In genomic region chr17:42549578-42549977, GRCm38 (mm10) we compare ENCODE assay signal across 15 mouse cellular contexts.
A peak's percentile ranks its signal among the peaks of the same experiment; 100 is the strongest.
DNase-seq lines count a peak whose midpoint lies in the region.
"Had no signal": no experiment of that assay in that cellular context is flagged by ENCODE, and none has a peak within 500 bp of the region (broad histone marks: within the 10 kb centered on the region; RNA-seq: fewer than 3 reads in every experiment).

No protein-coding gene starts in this region.

- peak; percentile 18 to 53 for DNase-seq in layer of hippocampus, adult 18-20 months (ENCODE audit: low spot score in 2 of 2)
- DNase-seq in layer of hippocampus, postnatal 10 days (ENCODE audit: low spot score in 2 of 2) = no peak
- DNase-seq in frontal cortex, postnatal 36 days (ENCODE audit: low spot score in 2 of 2) = peak; percentile 11 to 46
- DNase-seq in layer of hippocampus, adult 9-11 months = peak; percentile 44
- DNase-seq in right cerebral cortex, postnatal 36 days (ENCODE audit: low spot score in 2 of 2) = peak; percentile 17 to 18
- DNase-seq in neural tube, embryonic 10.5 days (ENCODE audit: extremely low spot score, low spot score) = no peak
- no peak for DNase-seq in spleen, adult 12 weeks (ENCODE audit: low spot score)
- DNase-seq: adrenal gland, postnatal 10 days; cerebellum, adult 11-12 months; gastrocnemius, postnatal 25 days; kidney, postnatal 4 days; lung, adult 18-20 months; midbrain, embryonic 14.5 days; spleen, adult 18-20 months; thymus, adult 18-20 months had no signal

Comparison
In these comparisons a context has a peak if more than half of its experiments do, and no peak if none do; other contexts are left out.
1. DNase-seq: peak in layer of hippocampus, adult 18-20 months (2 of 2), frontal cortex, postnatal 36 days (2 of 2), layer of hippocampus, adult 9-11 months (single experiment) and right cerebral cortex, postnatal 36 days (2 of 2); none in layer of hippocampus, postnatal 10 days (0 of 2), neural tube, embryonic 10.5 days (single experiment) and spleen, adult 12 weeks (single experiment).